Mouse (Mus musculus) adrenal gland (tissue): ENCODE results near the gene Zfhx2.

Experiments used
- intact Hi-C: fragments of 180-260 bp; cut with DNase I; formaldehyde crosslinking; loops from one replicate; pipeline ENCODE4 v1.15.1; 2025

The Zfhx2 gene

DNA sequence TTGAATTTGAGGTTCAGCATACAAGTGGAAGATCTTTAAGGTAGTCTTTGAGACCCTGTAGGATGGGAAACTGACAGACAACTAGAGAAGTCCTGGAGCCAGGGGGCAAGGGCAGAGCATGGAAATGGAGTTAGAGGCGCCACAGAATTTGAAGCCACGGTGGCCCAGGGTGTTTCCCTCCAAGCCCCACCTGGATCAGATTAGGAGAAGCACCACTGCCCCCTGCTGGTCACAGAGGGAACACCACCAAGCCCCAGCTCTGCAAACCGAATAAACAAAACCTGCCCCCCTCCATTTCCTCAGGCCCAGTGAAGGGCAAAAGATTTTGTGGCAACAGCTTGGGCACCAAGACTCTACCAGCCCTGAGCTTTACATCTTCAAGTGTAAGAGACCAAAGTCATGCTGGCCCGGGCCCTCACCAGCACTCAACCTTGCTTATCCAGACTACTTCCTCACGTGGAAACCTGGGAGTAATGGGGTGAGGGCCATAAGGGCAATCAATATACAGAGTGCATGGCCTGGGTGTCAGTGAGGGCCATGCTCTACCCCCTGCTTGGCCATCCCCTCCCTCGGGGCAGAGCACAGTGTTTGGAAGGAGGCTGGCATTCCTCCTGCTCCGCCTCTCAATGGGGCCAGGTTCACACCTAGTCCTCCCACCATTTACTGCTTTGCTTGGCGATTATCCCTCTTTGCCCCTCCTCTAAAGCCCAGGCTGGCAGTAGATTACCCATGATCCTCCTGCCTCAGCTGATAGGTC is 12.7 kb downstream of the Zfhx2 start:
- intact Hi-C loops: loop anchor here (1.0 kb wide), 1 partner anchor 55 kb away; no protein-coding TSS in a partner anchor

DNA sequence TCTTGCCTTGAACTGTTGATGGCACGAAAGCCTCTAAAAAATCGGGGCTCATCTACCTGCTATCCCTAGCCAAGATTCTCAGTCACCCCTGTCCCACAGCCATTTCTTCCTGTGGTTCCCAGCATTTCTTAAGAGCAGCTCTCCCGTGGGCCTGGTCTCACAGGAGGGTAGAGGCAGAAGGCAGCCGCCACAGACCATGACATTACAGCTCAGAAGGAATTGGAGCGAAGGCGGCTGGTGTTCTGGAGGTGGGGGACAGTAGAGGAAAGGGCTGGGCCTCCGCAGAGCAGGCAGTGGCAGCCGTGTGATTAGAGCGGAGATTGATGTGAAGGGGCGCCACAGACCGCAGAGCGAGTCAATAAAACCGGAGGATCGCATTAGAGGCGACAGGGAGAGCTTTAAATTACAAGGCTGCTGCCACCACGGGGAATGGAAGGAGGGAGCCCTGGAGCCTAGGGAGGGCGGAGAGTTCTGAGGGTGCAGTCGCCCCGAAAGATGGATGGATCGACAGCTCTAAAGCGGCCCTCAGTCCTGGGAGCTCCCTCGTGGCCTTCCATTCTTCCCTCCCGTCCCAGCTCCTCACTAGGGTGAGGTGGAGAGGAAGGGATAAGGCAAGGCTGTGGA is 13.6 kb downstream of the Zfhx2 start:
- intact Hi-C loops: no loop called here

DNA sequence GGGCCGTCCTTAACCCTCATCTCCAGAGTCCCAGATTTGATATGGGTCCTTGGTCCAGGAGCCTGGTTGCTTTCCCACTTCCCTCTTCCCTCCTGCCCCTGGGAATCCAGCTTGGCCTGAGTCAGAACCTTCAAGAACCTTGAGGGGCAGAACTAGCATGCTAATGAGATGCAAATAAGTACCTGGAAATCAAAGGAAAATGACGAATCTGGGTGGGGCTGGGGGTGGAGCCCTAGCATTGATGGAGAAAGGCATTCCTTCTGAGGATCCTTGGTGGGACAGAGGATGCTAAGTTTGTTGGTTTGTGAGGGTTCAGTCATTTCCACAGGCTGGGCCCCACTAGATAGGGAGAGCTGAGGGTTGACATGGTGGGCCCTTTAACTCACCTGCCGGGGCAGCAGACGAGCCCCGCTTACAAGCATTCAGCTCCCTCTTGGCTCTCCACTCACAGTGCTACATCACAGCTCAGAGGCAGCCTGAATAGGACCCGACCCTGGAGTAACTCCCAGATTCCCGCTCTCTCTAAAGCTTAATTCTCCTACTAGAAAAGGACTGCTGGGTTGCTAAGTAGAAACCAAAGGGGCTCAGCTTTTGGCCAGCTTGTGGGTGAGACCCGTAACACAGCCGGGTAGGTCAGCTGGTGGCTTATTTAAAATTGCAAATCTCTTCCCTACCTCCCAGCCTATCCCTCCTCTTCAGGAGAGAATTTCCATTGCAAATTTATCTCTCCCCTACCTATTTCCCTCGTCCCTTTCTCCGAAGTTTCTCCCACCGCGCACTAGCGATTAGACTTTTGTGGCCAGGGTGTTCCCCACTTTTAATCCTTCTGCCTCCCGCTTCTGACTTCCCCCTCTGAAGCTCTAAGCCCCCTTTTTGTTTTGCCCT is 14.4 kb downstream of the Zfhx2 start:
- intact Hi-C loops: no loop called here

DNA sequence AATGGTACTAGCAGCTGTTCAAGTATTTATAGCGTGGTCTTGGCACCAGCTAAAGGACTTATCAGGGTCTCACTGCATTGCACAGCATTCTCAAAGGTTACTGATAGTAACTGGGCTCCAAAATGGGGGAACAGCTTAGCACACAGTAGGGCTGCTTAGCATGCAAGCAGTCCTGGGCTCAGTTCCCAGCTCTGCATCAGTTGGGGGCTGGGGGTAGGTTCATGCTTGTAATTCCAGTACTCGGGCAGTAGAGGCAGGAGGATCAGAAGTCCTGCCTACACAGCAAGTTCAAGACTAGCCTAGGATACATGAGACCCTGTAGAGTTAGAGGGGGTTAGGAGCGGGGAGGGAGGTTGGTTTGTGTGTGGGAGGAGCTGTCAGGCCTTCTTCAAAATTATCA is 15.2 kb downstream of the Zfhx2 start:
- intact Hi-C loops: no loop called here

DNA sequence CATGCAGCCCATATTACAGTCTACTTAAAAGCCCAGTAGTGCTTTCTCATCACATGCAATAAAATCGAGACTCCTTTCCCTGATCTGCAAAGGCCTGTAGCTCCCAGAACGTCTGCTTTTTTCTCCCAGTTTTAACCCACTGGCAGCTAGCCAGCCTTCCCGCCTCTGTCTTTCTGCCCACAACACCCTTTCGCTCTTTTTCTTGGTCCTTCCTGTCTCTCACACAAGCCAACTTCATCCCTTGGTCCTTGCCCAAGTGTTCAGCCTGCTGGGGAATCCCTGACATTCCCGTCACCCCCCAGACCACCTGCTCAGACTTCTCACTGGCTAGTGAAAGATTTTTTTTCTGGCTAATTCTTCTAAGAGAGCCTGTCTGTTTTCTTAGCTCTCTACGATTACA is 15.9 kb downstream of the Zfhx2 start:
- intact Hi-C loops: no loop called here

DNA sequence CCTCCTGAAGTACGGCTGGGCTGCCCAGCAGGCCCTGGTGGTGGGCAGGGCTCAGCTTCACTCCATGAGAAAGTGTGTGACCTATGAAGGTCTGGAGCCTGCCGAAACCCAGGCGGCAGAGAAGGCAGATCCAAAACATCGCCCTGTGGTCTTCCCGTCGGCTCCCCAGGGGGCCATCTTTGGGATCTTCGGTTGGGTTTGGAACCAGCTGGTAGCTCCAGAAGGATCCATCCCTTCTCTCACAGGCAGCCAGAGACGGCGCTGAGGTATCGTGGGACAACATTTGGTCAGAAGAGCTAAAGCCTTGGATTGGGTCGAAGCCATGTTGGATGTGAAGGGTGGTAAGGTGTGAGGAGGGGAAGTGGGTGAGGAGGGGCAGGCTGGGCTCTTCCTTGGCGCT is 17.7 kb downstream of the Zfhx2 start:
- intact Hi-C loops: no loop called here

DNA sequence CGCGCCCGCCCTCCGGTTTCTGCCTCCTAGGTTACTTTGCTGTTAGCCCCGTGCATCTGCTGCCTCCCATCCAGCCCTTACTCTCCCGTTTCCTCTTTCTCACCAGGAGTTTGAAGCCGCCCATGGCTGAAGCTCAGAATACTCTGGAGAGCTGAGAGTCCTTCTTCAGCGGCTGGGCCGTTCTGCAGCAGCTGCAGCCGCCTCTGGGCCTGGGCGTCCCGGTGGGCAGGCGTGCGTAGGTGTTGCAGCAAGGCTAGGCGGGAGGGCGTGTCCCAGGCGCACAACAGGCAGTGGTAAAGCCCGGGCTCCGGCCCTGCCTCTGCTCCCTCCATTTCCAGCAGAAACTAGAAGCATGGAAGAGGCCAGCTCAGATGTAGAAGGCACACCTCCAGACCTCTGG is 20.4 kb downstream of the Zfhx2 start:
- intact Hi-C loops: no loop called here

DNA sequence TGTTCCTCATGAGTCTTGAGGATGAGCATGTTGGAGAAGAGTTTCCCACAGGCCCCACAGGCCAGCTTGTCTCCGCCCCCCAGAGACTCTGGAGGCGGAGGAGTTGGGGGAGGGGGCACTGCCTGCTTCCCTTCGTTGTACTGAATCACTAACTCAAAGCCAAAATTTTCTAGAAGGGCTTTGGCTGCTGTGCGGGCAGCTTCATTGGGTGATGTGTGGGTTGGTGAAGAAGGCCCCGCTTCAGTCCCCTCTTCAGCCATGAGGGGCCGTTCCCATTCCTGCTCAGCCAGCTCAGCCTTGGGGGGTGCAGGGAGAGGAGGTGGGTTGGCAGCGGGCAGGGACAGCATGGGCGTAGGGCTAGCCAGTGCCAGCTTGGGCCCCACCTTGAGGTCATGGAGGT is 26.1 kb downstream of the Zfhx2 start:
- intact Hi-C loops: no loop called here

DNA sequence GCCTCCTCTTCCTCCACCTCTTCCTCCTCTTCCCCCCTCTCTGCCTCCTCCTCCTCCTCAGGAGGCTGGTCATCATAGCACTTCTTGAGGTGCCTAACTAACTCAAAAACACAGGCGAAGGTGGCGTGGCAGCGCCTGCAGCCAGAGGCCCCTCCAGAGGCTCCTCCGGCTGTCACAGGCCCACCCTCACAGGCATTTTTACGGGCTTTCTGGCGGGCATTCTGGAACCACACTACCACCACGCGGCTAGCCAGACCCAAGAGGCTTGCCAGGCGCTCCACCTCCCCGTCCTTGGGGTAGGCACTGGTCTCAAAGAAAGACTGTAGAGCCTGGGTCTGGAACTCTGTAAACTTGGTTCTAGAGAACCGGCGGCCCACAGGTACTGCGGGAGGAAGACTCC is 26.7 kb downstream of the Zfhx2 start:
- intact Hi-C loops: no loop called here

DNA sequence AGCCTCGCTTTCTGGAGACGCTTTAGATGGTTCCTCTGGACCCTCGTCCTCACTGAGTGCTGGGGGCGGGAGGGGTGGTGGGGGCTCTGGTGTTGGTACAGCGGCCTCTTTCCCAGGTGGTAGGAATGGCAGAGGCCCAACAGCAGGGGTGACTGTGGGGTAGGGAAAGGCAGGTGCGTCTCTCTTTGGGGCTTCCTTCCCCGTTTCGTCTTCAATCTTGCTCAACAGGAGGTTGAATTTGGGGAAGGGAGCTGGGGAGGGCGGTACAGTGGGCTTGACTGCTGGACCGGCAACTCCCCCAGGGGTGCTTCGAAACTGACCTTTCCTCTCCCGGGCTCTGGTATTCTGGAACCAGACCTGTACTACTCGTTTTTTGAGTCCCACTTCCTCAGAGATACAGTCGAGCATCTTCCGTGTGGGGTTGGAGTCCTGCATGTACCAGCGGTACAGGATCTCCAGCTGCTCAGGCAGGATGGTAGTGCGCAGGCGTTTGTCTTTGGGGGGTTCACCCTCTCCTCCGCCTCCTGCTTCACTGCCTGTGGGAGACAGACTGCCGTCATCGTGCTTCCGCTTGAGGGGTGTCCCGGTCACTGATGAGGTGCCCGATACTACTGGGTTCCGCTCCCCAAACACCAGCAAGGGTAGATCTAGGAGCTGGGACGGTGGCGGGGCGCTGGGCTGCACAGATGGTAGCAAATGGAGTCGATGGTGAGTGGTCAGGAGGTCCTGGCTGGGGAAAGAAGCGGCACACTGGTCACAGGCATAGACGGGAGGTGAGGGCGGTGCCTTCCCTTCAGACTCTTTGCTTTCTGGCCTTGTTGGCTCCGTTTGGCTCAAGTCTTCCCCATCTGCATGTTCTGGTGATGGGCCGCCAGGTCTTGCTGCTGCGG is 27.4 kb downstream of the Zfhx2 start:
- intact Hi-C loops: no loop called here

DNA sequence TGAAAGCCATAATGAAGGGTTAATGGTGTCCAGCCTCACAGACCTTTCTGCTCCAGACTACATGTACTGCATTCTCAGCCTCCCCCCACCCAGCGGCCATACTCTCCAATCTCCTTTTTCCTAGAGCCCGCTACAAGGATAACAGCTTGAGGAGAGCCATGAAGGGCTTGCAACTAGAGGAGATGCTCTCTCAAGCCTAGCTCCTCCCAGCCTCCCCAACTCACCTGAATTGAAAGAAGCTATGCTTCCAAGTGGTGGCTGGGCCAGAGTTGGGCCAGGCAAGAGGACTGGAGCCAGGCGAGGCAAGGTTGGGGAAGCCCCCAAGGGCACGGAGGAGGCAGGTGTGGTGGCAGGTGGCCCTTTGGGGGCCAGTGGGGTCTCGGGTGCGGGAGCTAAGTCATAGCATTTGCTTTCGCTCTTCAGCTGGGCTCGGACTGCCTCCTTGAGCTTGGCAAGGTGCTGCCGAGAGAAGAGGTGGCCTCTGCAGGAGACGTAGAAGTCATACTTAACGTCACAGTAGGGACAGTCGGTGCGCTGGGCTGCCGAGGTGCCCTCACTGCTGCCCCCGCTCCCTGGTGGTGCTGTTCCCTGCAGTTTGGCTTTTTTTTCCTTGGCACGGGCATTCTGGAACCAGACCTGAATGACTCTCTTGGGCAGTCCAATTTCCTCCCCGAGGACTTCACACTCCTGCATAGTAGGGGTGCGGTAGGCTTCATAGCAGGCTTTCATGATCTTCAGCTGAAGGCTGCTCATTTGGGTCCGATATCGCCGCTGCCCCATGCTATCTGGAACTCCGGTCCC is 28.3 kb downstream of the Zfhx2 start:
- intact Hi-C loops: no loop called here

DNA sequence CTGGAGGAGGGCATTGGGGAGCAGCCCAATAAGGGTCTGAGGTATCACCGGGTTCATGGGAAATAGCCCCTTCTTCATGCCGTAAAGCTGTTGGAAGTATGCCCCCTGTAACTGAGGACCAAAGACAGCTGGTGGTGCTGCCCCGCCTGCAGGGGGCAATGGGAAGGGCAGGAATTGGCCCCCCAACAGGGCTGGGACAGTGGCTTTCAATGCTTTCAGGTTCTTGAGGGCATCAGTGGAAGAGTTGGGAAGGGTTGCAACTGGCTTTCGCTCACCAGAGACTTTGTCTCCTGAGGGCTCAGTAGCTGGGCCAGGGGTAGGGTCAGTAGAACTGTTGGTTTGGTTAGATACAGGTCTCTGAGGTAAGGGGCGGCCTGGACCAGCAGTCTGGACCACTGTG is 29.0 kb downstream of the Zfhx2 start:
- intact Hi-C loops: no loop called here

DNA sequence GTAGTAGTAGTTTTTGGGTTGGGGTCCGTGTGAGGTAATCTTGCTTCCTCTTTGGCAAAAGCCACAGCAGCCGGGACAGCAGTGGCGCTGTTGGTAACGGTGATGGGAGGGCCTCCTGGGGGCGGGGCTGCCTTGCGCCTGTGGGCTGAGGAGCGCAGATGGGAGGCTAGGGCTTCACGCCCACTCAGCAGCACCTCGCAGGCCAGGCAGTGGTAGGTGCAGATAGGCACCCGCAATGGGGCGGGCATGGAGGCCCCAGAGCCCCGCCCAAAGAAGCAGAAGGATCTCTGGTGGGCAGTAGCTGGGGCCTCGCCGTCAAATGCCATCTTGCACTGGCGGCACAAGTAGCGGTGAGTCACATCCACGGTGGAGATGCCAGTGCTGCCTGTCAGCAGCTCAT is 29.5 kb downstream of the Zfhx2 start:
- intact Hi-C loops: no loop called here

DNA sequence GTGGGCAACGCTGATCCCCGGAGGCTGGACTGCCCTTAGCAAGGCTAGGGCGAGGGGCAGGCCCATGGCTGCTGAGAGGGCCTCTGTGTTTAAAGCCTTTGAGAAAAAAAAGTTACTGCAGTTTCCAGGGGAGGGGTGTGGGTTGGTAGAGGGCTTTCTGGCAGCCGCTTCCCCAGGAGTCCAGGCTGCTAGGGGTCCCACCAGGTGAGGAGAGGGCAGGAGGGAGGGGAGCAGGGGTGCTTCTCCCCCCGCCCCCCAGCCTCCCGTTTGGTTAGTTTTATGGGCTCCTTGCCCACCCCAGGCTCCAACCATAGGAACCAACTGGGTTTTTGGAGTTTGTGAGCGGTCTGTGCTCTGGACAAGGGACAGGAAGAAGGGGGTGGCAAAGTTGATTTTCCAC is 30.3 kb downstream of the Zfhx2 start:
- intact Hi-C loops: no loop called here

DNA sequence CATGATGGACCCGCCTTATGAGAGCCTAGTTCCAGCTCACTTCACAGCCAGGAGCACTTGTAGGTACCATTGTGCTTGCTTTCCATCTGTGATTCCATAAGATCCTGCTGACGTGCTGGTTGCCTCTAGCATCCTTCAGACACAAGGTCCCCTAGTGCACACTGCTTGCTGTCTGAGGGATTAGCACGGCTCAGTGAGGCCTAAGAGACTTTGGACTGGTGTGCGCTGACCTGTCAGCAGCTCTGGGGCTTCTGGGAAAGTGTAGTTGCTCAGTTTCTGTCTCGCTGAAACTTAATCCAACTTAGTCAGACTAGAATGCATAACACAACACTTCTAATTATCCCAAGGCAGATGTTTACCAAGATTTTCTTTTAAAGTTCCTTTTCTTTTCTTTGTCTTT is 32.2 kb downstream of the Zfhx2 start:
- intact Hi-C loops: no loop called here

DNA sequence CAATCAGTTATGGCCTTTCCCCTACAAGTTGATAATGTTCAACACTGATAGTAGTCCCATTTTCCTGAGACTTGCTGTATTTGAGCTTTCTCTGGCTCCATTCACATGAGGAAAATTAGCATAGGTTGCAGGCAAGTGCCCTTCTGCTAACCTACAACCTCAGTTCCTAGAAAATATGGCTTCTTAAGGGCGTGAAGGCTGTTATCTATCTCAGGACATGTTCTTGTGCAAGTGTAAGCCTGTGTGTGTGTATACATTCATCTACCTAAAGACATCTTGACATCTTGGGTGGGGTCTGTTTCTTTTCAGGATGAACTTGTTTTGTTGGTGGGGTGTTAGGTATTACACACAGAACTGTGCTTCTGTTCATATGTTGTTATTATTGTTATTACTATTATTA is 33.1 kb downstream of the Zfhx2 start:
- intact Hi-C loops: no loop called here

DNA sequence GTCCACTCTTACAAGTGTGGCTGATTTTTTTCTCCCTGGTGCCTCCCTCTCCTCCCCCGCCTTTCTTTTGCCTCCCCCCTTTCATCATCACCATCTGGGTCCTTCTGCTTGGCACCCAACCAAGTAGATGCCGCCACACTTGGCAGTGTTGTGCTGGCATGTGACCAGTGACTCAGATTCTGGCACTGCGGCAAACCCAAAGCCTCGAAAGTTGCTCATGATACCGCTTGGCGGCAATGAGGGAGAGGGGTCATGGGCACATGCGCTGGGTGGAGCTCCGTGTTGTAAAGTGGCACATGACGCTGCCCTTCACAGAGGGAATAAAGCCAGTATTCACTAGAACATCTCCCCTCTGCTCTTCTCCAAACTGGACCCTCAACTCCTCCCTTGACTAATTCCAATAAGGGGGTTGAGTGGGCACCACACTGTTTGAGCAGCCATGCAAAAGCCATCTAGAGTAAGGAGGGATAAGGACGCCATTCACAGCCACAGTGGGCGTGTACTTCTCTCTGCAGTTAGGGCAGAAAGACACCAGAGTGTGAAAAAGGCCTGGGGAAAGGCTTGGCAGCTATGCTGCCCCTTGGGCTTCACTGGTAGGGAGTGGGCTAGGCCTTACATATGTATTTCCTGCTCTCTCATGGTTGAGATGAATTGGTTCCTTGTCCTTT is 36.8 kb downstream of the Zfhx2 start:
- intact Hi-C loops: no loop called here

DNA sequence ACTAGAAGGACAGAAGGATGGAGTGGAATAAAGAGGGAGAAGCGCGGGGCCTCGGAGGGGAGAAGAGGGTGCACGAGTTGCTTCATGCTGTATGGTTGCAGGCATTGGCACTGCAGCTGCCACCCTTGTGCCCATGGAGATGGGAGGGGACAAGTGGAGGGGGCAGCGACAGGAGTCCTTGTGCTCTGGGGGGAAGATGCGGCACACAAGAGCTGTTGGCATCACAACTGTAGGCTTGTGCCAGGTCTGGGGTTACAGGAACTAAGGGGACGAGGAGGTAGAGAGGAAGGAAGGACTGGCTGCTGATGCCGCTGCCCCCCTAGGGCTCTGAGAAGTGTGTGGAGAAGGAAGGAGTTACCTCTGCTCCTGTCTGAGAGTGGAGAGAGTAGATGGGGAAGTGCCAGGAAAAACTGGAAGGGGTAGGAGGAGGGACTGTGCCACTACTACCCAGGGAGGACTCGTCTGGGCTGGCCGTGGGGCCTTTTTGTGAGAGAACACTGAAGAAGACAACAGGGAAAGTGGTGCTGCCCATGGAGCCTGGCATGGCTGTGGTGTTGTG is 37.9 kb downstream of the Zfhx2 start:
- intact Hi-C loops: no loop called here

DNA sequence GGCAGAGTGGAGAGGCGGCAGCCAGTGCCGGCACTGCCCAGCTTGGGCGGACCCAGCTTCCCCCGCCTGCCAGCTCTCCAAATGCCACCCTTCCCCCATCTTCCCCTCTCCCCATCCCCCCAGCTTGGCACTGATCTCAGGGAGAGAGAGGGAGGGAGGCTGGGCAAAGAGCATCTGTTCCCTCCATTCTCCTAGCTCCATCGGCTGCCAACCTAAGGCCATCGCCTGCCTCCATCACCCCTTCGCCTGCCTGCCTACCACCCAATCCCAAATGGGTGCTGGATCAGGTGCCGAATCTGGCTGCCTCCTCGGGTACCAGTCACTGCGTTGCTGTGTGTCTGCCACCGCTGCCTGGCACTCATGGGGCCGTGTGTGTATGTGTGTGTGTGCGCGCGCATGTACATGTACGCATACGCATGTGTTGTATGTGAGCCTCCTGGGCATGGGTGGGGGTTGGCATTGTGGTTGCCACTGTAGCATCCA is 38.4 kb downstream of the Zfhx2 start:
- intact Hi-C loops: no loop called here
